Mouse (Mus musculus) left cerebral cortex, postnatal 4 days (tissue): ENCODE results near the gene Apba2. TPM values are rescaled to one million over a fixed set of nuclear protein-coding genes. Genes with fewer than 3 reads are reported as not detected.

Experiments used
- DNase-seq: peaks from one replicate; pipeline ENCODE4 v3.0.0-alpha.2; 2022
- intact Hi-C: fragments of 180-260 bp; cut with DNase I; formaldehyde crosslinking; loops from one replicate; pipeline ENCODE4 v1.15.1; 2025
- total RNA-seq, 2 experiments: library from RNA; stranded (reverse); gene quantifications; 2 replicates each; pipeline ENCODE4 v1.2.3; 2021

The Apba2 gene
- total RNA-seq, 2 experiments from 2014 or later: 204 to 211 TPM

DNA sequence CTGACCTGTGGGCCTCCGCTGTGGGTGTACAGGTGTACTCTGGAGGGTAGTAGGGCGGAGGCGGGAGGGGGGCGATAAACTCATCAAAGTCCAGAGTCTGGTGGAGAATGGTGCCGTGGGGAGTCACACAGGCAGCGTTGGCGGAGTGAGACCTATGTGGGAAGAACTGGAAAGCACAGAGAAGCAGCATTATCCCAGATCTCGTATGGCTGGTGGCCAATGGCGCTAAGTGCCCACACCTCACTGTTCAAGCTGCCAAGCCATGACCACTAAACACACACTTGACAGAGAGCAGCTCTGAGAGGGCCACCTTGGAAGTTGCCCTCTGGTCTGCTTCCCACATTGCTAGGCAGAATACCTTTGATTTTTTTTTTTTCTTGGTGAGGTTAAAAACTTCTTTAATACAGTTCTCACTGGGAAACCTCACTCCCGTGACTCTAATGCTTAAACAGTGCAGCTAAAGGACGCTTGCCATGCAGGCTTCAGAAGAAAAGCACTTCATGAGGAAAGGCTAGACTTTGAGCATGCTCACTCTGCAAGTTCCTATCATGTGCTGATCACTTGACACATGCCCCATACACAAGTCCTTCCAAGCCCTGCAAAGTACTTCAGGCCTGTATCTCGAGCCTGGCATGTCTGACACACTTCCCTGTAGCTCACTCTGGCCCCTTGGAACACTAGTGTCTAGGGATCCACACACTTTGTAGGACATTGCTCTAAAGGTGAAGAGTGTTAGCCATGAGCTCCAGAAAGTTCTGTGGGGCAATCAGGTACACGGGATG, 275.4 kb downstream of the Apba2 start:
- no peak for DNase-seq
- intact Hi-C loops: no loop called here

DNA sequence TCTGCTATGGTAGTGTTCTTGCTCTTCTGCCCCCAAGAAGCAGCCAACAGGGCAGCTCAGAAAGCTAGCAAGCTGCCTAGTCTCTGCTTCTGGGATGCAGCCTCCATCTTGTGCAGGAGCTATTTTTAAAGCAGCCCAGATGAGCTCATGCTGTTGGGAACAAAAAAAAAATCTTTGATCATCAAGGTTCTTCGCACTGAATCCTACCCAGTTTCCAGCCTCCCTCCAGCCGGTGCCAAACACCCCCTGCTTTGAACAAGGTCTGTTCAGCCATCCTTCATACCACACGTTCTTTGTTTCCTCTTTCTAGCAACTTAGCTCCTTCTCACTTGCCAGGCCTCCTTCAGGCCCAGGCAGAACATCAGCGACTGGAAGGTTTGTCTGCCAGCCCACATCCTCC, 278.0 kb downstream of the Apba2 start:
- DNase-seq: no peak
- intact Hi-C loops: no loop called here

- DNase-seq: no peak
- intact Hi-C loops: no loop called here
Measured at GRCm38 (mm10) chr7:64785040-64785439, 283.5 kb downstream of the Apba2 start.

DNA sequence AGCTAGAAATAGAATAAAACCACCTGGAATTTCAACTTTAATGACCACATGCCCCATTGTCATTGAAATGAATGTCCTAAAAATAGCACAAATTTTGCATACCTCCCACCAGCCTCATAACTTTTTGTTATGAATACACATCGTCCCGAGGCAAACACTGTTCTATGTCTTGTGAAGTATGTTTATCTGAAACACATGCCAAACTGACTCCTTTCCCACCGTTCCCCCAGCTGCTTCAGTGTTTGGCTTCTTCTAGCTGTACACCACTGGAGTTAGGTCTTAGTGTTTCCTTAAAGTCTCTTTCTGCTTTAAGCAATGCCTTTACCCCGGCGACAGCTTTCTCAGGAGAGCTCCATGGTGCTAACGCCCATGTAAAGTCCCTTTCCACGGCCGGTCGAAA, 289.6 kb downstream of the Apba2 start:
- no peak for DNase-seq
- intact Hi-C loops: no loop called here

DNA sequence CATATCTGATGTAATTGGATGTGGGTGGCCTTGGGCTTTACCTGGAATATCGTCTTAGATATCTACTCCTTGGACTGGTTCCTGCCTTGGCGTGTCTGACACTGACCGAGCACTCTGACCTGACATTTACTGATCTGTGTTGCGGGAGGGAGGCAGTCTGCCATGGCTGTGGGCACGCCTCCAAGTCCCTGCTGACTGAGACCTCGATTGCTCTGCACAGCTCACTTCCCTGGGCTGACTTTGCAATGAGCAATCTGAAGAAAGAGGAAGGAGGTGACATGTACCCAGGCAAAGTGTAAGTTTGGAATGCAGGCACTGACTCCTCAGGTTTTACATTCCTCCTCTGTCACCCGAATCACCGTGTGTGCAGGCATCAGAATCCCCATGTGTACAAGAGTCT, 290.5 kb downstream of the Apba2 start:
- intact Hi-C loops: no loop called here

DNA sequence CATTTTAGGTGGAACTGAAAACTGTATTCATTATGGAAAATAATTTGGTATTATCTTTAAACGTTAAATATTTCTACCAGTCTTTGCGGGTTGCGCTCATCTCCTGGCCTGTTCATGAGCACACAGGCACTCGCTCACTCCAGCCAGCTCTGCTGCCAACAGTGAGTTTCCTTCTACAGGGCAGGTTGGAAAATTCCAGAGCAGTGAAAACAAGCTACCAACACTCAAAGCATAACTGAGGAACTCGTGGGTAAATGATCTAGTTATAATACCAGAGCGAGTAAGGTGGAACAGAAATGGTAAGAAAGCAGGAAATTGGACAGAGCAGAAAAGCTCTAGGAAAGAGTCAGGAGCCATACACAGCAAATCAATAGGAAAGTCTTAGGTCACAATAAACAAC, 294.0 kb downstream of the Apba2 start:
- DNase-seq: no peak
- intact Hi-C loops: no loop called here

More for the DNA sequence above, 290.5 kb downstream of the Apba2 start:
- DNase-seq: peak; percentile 83

Other genes with a start within 250 kb of the Apba2 start
- gene Mtmr10, start 214.1 kb upstream of the Apba2 start, total RNA-seq: 10 to 100 TPM; 10.5 to 11.8 TPM
- gene Fan1, start 127.6 kb upstream of the Apba2 start, total RNA-seq: 1 to 10 TPM; 8.4 to 9.6 TPM
- 10 to 100 TPM; 15.0 to 17.9 TPM for gene Mphosph10, start 109.4 kb upstream of the Apba2 start, total RNA-seq
- 10 to 100 TPM; 21.4 to 25.6 TPM for gene Mcee, start 109.1 kb upstream of the Apba2 start, total RNA-seq